Mouse (Mus musculus): ENCODE data around the gene Wdr49. TPM values are rescaled to one million over a fixed set of nuclear protein-coding genes. Genes with fewer than 3 reads are reported as not detected.

The Wdr49 gene
- polyA plus RNA-seq, 1 experiment = not detected

DNA sequence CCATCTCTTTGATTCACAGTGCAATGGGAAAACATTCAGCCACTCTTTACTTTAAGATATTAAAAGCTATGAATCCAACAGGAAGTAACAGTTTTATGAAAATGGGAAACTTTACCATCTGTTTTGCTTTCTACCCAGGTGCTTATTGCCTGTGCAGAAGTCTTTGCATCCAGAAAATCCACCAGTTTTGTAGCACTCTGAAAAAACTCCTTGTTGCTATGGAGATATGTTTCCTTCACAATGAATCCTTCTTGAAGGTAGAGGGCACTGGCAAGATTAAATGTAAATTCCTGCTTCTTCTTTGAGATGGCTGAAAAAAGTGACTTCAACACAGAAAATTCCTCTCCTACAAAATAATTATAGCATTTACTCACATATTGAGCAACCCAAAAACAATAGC lies 222.6 kb downstream of the Wdr49 start:
- Histone ChIP-seq H3K4me1 (ENCODE audit: control insufficient read depth, insufficient read depth, insufficient read length, low read length) (no peaks in the 10 kb centered on the region), H3K27ac (replicated peaks; ENCODE audit: low read depth, low read length) (no peak overlapping the region)

More for the DNA sequence above, 222.6 kb downstream of the Wdr49 start:
- H3K4me3 ChIP-seq (ENCODE audit: insufficient read depth, low read depth, low read length) = no peak overlapping the region

Other genes with a start within 250 kb of the Wdr49 start
- gene Serpini2, start 212.1 kb downstream of the Wdr49 start, polyA plus RNA-seq (2012; ENCODE audit: insufficient read depth, insufficient read length, missing spikeins) = not detected in 2 replicates
- 81.0 and 81.5 TPM in 2 replicates for gene Pdcd10, start 74.7 kb upstream of the Wdr49 start, polyA plus RNA-seq (2012; ENCODE audit: insufficient read depth, insufficient read length, missing spikeins)
- gene Serpini1, start 75.4 kb upstream of the Wdr49 start, polyA plus RNA-seq (2012; ENCODE audit: insufficient read depth, insufficient read length, missing spikeins) = 0.52 and 2.6 TPM in 2 replicates